Mouse (Mus musculus): Measurements from ENCODE around the gene Spns3. TPM values are rescaled to one million over a fixed set of nuclear protein-coding genes. Genes with fewer than 3 reads are reported as not detected.
A peak's percentile ranks its signal among the peaks of the same experiment; 100 is the strongest.

Spns3 gene
- total and polyA plus RNA-seq, 3 experiments, result 5.2 to 12.7 TPM; not detected in 1

GRCm38 (mm10) chr11:72570319-72570979, 20.1 kb upstream of the Spns3 start:
- Histone ChIP-seq H3K9ac (ENCODE audit: control insufficient read depth, low read depth, low read length, poor library complexity, severe bottlenecking) (0 out of 2 replicates have a peak overlapping the region, but pooled peaks have one; percentile 25), H3K4me3 (ENCODE audit: control insufficient read depth in 1 of 2, insufficient read depth in 1 of 2, low read depth in 2 of 2, low read length in 2 of 2) (peak overlapping the region; percentile 43 to 50; a peak in 2 of 4 replicates), H3K27ac (ENCODE audit: control insufficient read depth, low read depth, low read length) (no peak overlapping the region), H3K36me3 (ENCODE audit: control insufficient read depth in 1 of 2, insufficient read depth in 2 of 2, low read length in 2 of 2) (no peaks in the 10 kb centered on the region), H3K4me1 (ENCODE audit: control insufficient read depth in 1 of 2, insufficient read depth in 2 of 2, low read length in 2 of 2) (peaks cover 0 to 2% of the 10 kb centered on the region in 2 experiments; a peak in 1 of 4 replicates), H3K79me2 (ENCODE audit: control insufficient read depth, insufficient read depth, low read length, poor library complexity) (no peaks in the 10 kb centered on the region), H3K27me3 (ENCODE audit: control insufficient read depth in 1 of 2, insufficient read depth in 2 of 2, low read length in 2 of 2) (no peaks in the 10 kb centered on the region), H3K9me3 (replicated peaks; ENCODE audit: insufficient read depth, low read length) (no peaks in the 10 kb centered on the region)
- peak; percentile 92 for TF ChIP-seq ZC3H11A (IDR thresholded peaks at IDR 0.05; ENCODE audit: low read depth, low read length)
- TF ChIP-seq KAT2A (conservative IDR thresholded peaks at IDR 0.05; ENCODE audit: low read depth, low read length), result no peak
- peak; percentile 69; the same call in 1 of the 2 replicates for TF ChIP-seq SIN3A (IDR thresholded peaks at IDR 0.05; ENCODE audit: low read length)
- no peak for TF ChIP-seq E2F4 (IDR thresholded peaks at IDR 0.05; ENCODE audit: borderline replicate concordance, low read depth, low read length)
- no peak for TF ChIP-seq POLR2A (IDR thresholded peaks at IDR 0.05; ENCODE audit: control insufficient read depth in 1 of 2, insufficient read depth in 1 of 2, low read depth in 1 of 2, low read length in 2 of 2, poor library complexity in 1 of 2)
- TF ChIP-seq HCFC1 (IDR thresholded peaks at IDR 0.05; ENCODE audit: low read depth, low read length), result 0 out of 2 replicates have a peak, but pooled peaks have one; percentile 8
- no peak for TF ChIP-seq BHLHE40 (IDR thresholded peaks at IDR 0.05; ENCODE audit: borderline replicate concordance, low read depth, low read length)
- no peak for TF ChIP-seq UBTF (IDR thresholded peaks at IDR 0.05; ENCODE audit: borderline replicate concordance, insufficient read depth, low read depth, low read length)
- 0 out of 2 replicates have a peak, but pooled peaks have one; percentile 16 for TF ChIP-seq MAZ (IDR thresholded peaks at IDR 0.05; ENCODE audit: low read depth, low read length)
- TF ChIP-seq TBP (IDR thresholded peaks at IDR 0.05; ENCODE audit: low read depth, low read length), result no peak
- peak; percentile 42; the same call in 1 of the 2 replicates for TF ChIP-seq MXI1 (IDR thresholded peaks at IDR 0.05; ENCODE audit: low read depth, low read length)
- no peak for TF ChIP-seq ZMIZ1 (IDR thresholded peaks at IDR 0.05; ENCODE audit: low read depth, low read length)
- no peak for TF ChIP-seq USF1 (IDR thresholded peaks at IDR 0.05; ENCODE audit: low read depth, low read length)
- TF ChIP-seq TAL1 (IDR thresholded peaks at IDR 0.05; ENCODE audit: low read length), result no peak
- TF ChIP-seq JUND (IDR thresholded peaks at IDR 0.05; ENCODE audit: low read depth, low read length), result no peak
- peak; percentile 96 for TF ChIP-seq SMC3 (IDR thresholded peaks at IDR 0.05; ENCODE audit: low read depth, low read length)
- TF ChIP-seq CTCF (IDR thresholded peaks at IDR 0.05 in 2 of 3, conservative IDR thresholded peaks at IDR 0.05 in 1 of 3; ENCODE audit: control insufficient read depth in 1 of 3, insufficient read depth in 1 of 3, low read depth in 2 of 3, low read length in 3 of 3, poor library complexity in 1 of 3, severe bottlenecking in 1 of 3), result peak; percentile 61 to 97 (median 78); a peak in 5 of 6 replicates
- TF ChIP-seq RAD21 (IDR thresholded peaks at IDR 0.05; ENCODE audit: low read depth, low read length), result peak; percentile 99
- TF ChIP-seq GATA1 (IDR thresholded peaks at IDR 0.05; ENCODE audit: low read depth, low read length), result 0 out of 2 replicates have a peak, but pooled peaks have one; percentile 4
- no peak for TF ChIP-seq RCOR1 (IDR thresholded peaks at IDR 0.05; ENCODE audit: low read depth, low read length)
- TF ChIP-seq ZKSCAN1 (IDR thresholded peaks at IDR 0.05; ENCODE audit: low read depth, low read length), result no peak
- TF ChIP-seq MYC (IDR thresholded peaks at IDR 0.05; ENCODE audit: low read depth, low read length), result 0 out of 2 replicates have a peak, but pooled peaks have one; percentile 21
- peak; percentile 94 for DNase-seq (ENCODE audit: low read depth, low spot score)

Measured in MEL (cell line).